Mouse (Mus musculus) urinary bladder, postnatal 10 days (tissue): Measurements from ENCODE around the gene Scube3.

Source experiments
- DNase-seq: peaks from one replicate; pipeline ENCODE4 v3.0.0; 2022; ENCODE audit warnings: low spot score

The Scube3 gene

DNA sequence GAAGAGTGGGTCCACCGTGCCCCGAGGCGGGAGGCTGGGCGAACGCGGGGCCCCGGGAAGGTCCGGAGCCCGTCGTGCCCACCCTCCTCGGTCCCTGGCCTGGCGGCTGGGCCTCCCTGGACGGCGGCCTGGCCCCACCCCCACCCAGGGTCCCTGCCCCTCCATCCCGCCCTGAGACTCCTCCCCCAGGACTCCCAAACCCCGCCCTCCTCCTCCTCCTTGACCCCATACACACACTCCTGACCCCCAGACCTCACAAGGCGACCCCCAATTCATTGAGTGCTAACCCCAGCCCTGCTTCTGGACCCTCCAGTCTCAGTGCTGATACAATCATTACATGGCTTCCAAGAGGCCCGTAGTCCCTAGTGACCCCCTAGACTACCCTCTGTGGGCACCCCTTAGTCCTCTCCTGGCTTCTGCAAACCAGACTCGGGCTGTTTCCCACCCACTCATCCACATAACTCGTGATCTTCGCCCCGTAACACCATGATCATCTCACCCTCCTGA, 35.7 kb downstream of the Scube3 start:
- no peak for DNase-seq

DNA sequence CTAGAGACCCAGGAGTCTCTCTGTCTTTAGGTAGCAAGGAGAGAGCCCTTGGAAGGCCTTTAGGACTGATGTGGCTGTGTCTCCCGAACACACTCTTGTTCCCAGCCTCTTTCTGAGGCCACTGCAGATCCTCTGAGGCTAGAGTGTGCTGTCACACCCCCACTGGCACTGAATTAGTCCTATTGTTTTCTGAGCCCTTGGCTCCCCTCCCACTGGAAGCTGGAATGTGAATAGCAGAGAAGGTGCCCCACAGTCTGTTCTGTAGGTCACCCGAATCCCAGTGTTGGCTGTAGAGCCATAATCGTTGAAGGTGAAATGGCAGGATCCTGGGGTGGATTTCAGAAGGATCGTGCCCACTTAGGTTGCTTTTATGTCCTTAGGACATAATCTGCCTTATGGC, 38.4 kb downstream of the Scube3 start:
- no peak for DNase-seq

DNA sequence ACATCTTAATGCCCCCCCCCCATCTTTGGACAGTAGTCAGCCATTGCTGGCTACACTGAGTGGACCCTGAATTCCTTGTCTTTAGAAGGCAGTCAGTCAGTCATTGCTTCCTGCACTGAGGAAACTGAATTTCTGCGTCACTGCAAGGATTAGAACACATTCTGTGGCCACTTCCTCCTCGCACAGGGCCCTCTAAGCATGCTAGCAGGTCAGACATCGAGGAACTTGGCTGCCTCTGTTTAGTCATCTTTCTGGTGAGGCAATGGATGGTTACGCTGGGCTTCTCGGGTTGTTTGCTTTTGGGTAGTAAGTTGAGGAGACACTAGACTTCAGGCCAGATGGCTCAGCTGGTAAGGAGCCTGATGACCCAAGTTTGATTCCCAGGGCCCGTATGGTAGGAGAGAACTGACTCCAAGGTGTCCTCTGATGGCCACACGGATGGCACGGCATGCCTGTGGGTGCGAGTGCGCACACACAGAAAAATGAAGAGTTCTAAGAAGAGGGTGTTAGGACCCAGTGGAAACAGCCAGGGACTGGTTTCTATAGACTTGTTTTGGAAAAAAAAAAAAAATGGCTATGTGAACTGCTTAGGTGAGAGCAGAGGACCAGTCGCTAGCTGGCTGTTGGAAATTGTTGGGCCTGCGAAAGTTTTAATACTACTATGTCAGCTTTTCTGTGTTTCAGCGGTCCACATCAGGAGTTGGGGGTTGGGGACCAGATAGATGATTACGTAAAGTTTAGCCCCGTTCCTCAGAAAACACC, 39.0 kb downstream of the Scube3 start:
- no peak for DNase-seq

DNA sequence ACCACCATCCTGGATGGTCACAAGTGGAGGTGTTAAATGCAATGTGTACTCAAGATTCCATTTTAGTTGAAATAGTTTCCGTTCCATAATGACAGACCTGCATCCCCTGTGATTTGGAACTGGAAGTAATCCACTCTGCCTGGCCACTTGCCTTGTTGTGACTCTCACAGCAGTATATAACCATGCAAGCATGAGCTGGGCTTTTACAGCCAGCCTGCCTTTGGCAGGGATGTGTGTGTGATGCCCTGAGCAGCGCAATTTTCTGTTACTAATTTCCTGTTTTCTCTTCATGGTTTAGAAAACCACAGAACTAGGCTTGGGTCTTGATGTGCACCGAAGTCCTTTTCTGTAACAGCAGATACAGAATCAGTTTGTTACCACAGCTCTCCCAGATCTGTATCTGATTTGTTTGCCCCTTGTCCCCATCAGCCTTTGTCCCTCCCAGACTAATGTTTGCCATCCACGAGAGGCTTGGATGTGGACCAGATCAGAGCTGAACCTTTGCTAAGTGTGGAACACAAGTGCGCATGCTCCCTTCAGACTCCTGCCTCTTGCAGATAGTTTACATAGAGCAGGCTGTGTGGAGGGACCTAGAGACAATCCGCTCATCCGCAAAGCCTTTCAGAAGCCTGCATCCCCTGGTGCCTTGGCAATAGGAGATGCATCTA, 43.2 kb downstream of the Scube3 start:
- DNase-seq, result no peak

DNA sequence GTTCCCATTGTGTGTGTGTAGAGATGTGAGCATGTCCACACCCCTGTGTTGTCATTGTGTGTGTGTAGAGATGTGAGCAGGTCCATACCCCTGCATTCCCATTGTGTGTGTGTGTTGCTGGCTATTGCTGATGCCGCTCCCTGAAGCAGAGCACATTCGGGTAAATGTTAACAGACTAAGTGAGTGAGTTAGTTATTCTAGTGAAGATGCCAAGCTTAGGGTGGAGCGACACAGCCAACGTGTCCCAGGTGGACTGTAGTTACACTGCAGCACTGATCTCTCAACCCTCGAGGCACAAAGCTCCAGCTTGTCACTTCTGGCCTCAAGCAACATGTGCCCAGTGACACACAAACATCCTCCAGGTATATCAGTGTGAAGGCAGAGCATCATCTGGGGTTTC, 46.4 kb downstream of the Scube3 start:
- DNase-seq, result no peak

DNA sequence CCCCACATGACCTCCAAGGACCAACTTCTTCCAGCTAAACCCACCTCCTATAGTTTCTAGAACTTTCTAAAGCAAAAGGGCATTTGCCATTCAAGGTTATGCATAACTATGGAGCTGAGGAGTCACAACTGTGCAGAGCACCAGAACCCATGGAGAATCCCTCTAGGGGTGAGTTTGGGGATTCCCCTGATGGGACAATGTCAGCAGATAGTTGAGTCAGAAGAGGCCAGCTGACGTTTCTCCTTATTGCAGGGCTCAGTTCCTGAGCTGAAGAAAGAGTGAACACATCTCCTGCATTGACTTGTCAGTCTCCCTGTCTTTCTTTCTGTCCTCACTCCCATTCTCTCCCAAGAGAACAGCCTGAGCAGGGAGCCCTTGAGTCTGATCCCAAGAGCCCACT, 50.8 kb downstream of the Scube3 start:
- DNase-seq, result no peak

DNA sequence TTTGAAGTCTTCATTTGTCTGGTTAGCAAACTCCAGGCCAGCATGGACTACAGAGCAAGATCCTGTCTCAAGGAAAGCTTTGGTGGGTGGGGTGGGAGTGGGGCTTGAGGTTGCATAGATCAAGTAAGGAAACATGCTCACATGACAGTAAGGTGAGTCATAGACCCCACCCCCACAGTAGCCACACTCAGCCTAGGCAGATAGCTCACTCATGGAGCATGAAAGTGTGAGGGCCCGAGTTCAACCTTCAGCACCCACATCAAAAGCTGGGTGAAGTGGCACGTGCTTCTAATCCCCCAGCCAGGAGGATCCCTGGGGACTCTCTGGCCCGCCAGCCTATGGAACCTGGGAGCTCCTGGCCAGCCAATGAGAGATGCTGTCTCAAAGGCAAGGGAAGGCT, 51.6 kb downstream of the Scube3 start:
- DNase-seq, result no peak

DNA sequence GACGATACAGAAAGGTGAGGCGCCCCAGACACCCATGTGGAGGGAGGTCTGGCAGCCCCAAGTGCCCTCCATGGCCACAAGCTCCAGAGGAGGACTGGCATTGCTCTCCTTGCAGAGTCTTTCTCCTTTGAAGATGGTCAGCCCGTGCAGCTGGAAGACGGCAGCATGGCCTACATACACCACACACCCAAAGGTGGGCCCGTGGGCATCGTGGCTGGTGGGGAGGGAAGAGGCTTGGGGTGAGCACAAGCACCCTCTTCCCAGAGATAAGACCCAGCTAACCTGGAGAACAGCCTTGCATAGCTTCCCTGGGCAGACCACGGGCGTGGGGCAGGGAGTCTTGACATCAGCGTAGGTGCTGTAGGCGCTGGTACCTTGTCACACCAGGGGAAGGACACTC, 53.1 kb downstream of the Scube3 start:
- DNase-seq, result no peak

DNA sequence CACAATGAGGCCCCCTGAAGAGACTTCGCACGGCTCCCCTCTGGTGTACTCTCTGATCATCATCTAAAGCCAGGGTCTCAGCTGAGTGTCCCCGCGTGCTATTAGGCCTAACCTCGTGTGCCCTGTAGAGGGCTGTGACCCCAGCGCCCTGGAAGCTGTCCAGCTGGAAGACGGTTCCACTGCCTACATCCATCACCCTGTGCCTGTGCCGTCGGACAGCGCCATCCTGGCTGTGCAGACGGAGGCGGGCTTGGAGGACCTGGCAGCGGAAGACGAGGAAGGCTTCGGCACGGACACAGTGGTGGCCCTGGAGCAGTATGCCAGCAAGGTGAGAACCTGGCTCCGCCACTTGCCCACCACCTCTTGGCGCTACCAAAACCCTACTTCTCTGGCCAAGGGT, 55.7 kb downstream of the Scube3 start:
- no peak for DNase-seq

DNA sequence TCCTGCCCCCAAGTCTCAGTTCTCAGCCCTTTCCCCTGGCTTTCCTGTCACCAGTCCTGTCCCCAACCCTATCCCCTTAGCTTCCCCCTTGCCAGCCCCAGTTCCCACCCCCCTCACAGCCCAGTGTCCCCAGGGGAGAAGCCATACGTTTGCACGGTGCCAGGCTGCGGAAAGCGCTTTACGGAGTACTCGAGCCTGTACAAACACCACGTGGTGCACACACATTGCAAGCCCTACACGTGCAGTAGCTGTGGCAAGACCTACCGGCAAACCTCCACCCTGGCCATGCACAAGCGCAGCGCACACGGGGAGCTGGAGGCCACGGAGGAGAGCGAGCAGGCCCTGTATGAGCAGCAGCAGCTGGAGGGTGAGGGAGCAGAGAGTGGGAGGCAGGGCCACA, 60.0 kb downstream of the Scube3 start:
- no peak for DNase-seq

DNA sequence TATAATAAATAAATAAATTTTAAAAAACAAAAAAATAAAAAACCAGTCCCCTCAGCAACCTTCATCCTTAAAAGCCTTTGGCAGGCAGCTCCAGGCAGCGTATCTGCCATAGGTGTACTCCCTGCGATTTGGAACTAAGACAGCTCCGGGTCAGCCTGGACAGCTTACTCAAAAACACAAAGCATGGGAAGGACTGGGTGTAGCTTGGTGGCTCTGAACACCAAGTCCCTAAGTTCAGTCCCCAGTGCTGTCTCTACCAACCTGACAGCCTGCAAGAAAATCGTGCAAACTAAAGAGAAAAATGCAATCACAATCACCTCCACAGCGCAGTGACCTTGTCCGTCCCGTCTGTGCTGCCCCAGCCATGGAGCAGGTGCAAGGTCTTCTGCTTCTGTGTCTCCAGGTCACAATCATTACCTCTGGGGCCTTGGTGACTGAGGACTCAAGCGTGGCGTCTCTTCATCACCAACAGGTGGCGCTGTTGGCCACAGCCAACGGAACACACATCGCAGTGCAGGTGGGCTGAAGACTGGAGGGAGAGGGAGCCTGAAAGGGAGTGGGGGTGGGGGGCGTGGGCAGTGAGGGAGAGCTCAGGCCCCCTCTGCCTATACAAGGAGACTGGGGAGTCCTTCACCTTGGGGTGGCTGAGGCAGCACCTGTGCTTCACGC, 62.2 kb downstream of the Scube3 start:
- no peak for DNase-seq

DNA sequence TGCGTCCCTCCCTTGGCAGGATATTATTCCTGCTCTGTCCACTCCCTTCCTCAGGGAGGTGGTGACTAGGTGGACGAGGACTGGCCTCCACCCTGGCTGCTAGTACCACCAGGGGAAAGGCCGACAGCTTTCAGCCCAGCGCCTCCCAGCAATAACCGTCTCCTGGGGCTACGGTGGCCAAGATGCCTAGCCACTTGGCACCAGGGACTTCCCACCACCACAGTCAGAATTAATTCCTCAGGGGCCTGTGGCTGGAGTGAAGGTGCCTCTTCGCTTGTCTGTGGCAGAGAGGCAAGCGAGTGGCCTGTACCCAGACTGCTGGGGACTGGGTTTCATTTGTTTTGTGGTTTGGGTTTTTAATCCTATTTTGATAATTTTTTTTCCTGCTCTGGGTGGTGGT, 63.5 kb downstream of the Scube3 start:
- DNase-seq, result no peak

DNA sequence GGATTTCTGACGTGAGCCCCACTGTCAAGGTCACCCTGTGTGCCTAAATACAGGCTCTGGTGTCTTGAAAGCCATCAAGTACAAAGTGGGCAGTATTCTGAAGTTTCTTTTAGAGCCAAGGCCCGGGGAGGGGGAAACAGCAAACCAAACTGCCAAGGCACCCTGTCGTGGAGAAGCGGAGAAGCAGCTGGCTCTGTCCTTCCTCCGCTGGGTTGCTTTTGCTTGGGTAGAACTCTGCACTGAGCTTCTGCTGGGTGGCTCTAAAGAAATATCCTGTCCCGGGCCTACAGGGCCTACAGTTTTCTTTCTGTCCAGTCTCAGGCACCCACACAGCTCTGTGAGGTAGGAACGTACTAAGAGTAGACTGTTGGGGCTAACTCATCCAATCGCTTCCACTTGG, 65.2 kb downstream of the Scube3 start:
- no peak for DNase-seq

DNA sequence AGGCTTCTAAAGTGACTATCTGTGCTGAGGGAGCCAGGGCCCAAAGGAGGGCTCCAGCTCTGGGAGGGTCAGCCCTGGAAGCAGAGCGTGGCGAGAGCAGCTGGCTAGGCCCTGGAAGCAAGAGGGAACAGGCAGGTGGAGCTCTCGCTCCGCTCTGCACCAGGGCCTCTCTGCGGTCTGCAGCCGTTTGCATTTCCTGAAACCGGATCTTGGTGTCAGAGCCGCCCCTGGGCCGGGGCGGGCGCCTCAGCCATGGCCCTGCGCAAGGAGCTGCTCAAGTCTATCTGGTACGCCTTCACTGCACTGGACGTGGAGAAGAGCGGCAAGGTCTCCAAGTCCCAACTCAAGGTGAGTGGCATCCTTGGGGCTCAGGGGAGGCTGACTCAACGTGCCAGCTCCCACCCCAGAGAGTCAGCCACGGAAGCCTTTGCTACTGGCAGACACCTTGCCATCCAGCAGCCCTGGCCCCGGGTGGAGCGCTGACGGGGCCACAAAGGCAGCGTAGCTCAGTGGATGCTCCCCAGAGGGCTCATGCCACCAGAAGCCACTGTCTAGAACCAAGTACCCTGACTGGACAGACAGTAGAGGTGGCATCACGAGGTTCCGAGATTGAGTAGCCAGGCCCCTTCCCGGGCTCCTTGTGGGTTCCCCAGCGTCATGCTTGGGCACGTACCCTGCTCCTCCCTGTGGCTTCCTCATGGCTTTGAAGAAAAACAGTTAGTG, 65.8 kb downstream of the Scube3 start, which contains the start of gene Def6:
Gene Def6, plus strand, starts transcription at position 188 of the 723 bp plus-strand sequence.
- DNase-seq, result peak; percentile 32

DNA sequence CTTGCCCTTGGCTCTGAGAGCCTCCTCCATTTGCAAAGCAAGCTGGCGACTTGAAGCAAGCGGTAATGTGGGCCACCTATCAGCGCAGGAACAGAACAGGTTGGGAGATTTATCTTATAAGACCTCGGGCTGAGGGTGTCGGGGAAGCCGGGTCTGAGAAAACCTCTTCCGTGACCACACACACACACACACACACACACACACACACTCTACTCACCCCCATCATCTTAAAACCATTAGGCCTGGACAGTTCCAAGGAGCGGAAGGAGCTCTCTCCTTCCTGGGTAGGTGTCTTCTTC, 66.3 kb downstream of the Scube3 start:
- DNase-seq, result no peak

DNA sequence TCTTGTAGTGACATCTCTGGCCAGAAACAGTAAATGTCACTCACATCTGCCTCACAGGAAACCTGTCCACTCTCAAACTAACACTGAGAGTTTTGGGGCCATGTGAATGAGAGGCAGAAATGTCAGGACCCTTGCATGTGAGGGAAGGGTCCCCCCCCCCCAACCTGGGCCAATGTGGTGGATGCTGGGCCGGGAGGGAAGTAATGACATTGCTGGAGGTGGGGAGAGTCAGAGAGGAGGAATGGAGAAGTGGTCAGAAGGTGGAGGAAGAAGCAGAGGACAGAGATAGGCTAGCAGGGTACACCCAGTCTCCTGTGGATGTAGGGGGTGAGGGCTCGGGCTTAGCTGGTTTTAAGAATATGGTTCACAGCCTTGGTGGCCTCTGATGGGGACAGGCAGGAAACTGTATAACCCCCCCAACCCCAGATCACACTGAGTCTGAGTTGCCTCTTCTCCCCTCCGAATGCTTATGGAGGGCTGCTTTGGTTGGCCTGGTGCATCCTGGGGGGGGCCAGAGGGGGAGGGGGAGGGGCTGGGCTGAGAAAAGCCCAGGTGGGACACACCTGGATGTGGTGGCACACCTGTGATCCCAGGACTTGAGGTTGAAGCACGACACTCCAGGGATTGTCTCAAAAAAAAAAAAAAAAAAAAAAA, 67.6 kb downstream of the Scube3 start:
- no peak for DNase-seq

DNA sequence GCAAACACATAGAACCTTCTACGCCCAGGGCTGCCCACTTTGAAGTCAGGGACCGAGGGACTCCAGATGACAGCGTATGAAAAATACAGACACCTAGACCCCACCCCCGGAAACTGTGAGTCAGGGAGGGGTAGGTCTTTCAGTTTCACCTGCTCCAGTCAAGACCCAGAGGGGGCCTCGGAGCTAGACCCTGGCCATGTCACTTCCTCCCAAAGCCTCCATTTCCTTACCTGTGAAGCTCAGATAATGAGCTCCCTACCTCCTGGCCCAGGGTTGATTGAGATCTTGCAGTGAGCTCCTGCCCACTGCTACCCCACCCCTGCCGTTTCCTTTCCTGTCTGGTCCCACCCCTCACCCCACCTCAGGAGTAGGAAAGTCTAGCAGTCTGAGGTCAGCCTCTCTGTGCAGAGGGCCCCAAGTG, 70.0 kb downstream of the Scube3 start:
- no peak for DNase-seq

DNA sequence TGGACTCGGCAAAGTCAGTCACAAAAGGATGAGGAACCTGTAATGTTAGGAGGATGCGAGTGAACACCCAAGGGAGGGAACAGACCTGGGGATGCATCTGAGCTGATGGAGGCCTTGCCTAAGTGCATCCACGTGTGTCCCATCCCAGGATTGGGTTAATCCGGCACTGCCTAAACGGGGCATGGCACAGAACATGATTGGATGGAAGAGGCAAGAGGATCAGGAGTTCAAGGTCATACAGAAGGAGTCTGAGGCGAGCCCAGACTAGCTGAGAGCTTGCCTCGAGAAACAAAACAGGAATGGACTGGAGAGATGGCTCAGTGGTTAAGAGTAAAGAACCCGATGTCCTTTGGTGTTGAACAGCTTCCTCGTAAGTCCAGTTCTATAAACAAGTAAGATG, 70.5 kb downstream of the Scube3 start:
- no peak for DNase-seq

DNA sequence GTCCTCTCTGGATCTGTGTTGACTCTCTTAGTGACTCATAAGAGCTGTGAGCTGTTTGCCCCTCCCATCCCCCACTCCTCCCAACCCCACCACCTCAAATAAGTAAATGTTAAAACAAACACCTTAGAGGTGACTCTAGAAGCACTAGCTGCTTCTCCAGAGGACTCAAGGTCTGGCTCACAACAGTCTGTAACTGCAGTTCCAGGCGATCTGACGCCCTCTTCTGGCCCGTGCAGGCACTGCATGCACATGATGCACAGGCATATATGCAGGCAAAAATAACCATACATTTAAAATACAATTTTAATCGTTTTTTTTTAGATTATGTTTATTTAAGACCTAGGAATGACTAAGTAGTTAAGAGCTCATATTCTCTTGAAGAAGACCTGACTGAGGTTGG, 71.3 kb downstream of the Scube3 start:
- DNase-seq, result no peak

DNA sequence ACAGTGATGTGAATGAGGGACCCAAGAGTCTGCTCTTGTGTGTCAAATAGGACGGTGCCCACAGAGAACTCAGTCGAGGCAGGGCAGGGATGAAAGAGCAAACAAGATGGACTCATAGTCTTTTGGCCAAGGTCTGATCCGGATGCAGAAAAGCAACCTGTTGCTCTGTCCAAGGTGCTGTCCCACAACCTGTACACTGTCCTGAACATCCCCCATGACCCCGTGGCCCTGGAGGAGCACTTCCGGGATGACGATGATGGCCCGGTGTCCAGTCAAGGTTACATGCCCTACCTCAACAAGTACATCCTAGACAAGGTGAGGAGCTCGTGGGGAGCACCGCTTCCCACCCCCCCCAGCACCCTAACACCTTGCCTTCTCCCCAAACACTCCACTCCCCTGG, 74.8 kb downstream of the Scube3 start:
- DNase-seq, result no peak

DNA sequence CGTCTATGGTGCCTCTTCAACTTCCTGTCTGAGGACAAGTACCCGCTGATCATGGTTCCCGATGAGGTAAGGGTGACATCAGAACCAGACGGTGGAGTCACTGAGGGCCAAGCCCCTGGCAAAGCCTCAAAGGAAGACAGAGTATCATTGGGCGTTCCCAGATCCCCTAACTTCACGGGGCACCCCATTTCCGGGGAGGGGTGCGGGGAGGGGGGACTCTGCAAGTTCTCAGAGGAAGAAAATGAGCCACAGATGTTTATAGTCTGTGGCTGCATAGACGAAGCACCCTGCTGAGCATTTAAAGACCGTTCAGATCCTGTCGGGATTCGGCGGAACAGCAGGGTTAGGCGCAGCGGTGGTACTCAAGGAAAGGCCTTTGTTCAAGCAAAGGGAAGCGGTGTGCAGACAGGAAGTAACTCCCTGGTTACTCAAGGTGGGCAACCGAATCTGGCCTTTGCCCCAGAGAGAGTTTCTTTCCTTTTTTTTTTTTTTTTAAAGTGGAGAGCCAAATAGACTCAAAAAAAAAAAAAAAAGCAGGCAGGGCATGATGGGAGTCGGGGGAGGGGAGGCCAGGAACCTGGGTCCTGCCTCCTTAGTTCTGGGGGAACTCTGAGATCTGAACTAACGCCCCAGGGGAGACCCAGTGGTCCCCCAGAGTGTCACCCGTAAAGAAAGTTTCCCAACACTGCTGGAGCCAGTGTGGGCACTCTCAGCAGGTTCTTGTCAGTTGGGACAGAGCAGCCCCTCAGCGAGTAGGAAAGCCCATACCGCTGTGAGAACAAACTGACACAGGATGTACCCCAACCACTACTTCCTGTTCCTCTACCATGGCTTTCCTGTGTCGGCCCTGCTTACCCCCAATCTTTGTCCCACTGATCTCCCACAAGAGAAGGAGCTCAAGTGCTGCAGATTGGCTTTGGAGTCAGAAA, 76.0 kb downstream of the Scube3 start:
- DNase-seq, result no peak
